Mouse (Mus musculus) myocyte (in vitro differentiated cells): ENCODE results near the gene Aebp2.

ENCODE experiments used
- MAX ChIP-seq: IDR thresholded peaks from one replicate; pipeline ENCODE4 v1.6.1; 2011; ENCODE audit warnings: low read depth, mild to moderate bottlenecking, control low read depth
- MYOD1 ChIP-seq, 3 experiments: IDR thresholded peaks; one replicate each; pipeline ENCODE4 v1.6.1; 2011; ENCODE audit warnings: control low read depth in 2 of 3, low read depth in 2 of 3, mild to moderate bottlenecking in 2 of 3, moderate library complexity in 1 of 3; ENCODE audit not compliant: insufficient read length in 2 of 3, control insufficient read depth in 1 of 3
- POLR2A ChIP-seq: IDR thresholded peaks from one replicate; pipeline ENCODE4 v1.6.1; 2011; ENCODE audit warnings: low read depth, mild to moderate bottlenecking, control low read depth, moderate library complexity; ENCODE audit not compliant: insufficient read length
- TCF12 ChIP-seq: IDR thresholded peaks from one replicate; pipeline ENCODE4 v1.6.1; 2011; ENCODE audit warnings: mild to moderate bottlenecking, control low read depth; ENCODE audit not compliant: poor library complexity, insufficient read depth, severe bottlenecking
- TCF3 ChIP-seq: IDR thresholded peaks from one replicate; pipeline ENCODE4 v1.6.1; 2011; ENCODE audit warnings: low read depth, control low read depth; ENCODE audit not compliant: insufficient read length
- USF1 ChIP-seq: IDR thresholded peaks from one replicate; pipeline ENCODE4 v1.6.1; 2011; ENCODE audit warnings: low read depth, mild to moderate bottlenecking, control low read depth, moderate library complexity

DNA sequence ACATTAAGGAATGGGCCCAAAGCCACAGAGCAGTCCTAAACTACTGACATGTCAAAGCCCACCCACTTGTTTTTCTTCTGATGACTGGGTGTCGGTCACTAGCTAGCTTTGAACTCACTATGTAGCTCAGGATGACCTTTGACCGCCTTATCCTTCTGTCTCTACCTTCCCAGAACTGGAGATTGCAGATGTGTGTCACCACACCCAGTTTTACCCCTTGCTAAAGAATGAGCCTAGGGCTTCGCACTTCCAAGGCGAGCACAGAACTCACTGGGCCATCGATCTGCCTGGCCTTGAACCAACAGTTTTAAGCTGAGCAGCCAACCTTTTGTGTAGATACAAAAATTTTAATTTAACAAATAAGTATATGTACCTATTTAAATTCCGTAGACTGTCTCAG lies 13.8 kb upstream of the Aebp2 start:
- TF ChIP-seq TCF3 (no peak), POLR2A (no peak), USF1 (no peak), MAX (no peak), MYOD1 (IDR thresholded peaks at IDR 0.05; ENCODE audit: control insufficient read depth in 1 of 3, insufficient read length in 2 of 3, low read depth in 2 of 3) (no peak), TCF12 (no peak)
